Mouse (Mus musculus): ENCODE measurements around the gene Tulp1. TPM values are rescaled to one million over a fixed set of nuclear protein-coding genes. Genes with fewer than 3 reads are reported as not detected.
A peak's percentile ranks its signal among the peaks of the same experiment; 100 is the strongest.
"Not testable (repeated sequence)": the region's sequence is repeated elsewhere in the genome, so short reads cannot be mapped to it uniquely, and the experiment has no call there.

The Tulp1 gene
- polyA plus RNA-seq, 1 experiment: 0.12 TPM

- H3K27ac ChIP-seq (ENCODE audit: control insufficient read depth, insufficient read depth, low read depth, low read length): no peak overlapping the region
- H3K4me3 ChIP-seq (ENCODE audit: control insufficient read depth, low read depth, low read length): no peak overlapping the region
- peaks cover 9% of the 10 kb centered on the region for H3K4me1 ChIP-seq (ENCODE audit: control insufficient read depth, insufficient read depth, low read length)
- no peaks in the 10 kb centered on the region for H3K27me3 ChIP-seq (ENCODE audit: control insufficient read depth, insufficient read depth, low read length)
- peaks cover 1% of the 10 kb centered on the region; the same call in 1 of the 2 replicates for H3K36me3 ChIP-seq (ENCODE audit: control insufficient read depth, insufficient read depth, low read length)
- TF ChIP-seq CTCF (IDR thresholded peaks at IDR 0.05; ENCODE audit: control insufficient read depth, insufficient read depth, insufficient replicate concordance, low read depth, low read length) (no peak), POLR2A (IDR thresholded peaks at IDR 0.05; ENCODE audit: control insufficient read depth, low read depth, low read length) (no peak)
These were observed 29.8 kb downstream of the Tulp1 start for GRCm38 (mm10) chr17:28335267-28335666.

- peaks cover 1% of the 10 kb centered on the region for H3K36me3 ChIP-seq (ENCODE audit: control insufficient read depth, insufficient read depth, low read length)
- TF ChIP-seq CTCF (IDR thresholded peaks at IDR 0.05; ENCODE audit: control insufficient read depth, insufficient read depth, insufficient replicate concordance, low read depth, low read length) (no peak), POLR2A (IDR thresholded peaks at IDR 0.05; ENCODE audit: control insufficient read depth, low read depth, low read length) (no peak)
- peak overlapping the region; percentile 0; the same call in 1 of the 2 replicates for H3K4me3 ChIP-seq (ENCODE audit: control insufficient read depth, low read depth, low read length)
- no peaks in the 10 kb centered on the region for H3K27me3 ChIP-seq (ENCODE audit: control insufficient read depth, insufficient read depth, low read length)
- peaks cover 14% of the 10 kb centered on the region for H3K4me1 ChIP-seq (ENCODE audit: control insufficient read depth, insufficient read depth, low read length)
- no peak overlapping the region for H3K27ac ChIP-seq (ENCODE audit: control insufficient read depth, insufficient read depth, low read depth, low read length)
These were observed 32.0 kb downstream of the Tulp1 start for GRCm38 (mm10) chr17:28332915-28333546.

- Histone ChIP-seq H3K4me3 (ENCODE audit: control insufficient read depth, low read depth, low read length) (no peak overlapping the region), H3K27ac (ENCODE audit: control insufficient read depth, insufficient read depth, low read depth, low read length) (no peak overlapping the region), H3K36me3 (ENCODE audit: control insufficient read depth, insufficient read depth, low read length) (peaks cover 1% of the 10 kb centered on the region), H3K27me3 (ENCODE audit: control insufficient read depth, insufficient read depth, low read length) (no peaks in the 10 kb centered on the region), H3K4me1 (ENCODE audit: control insufficient read depth, insufficient read depth, low read length) (peaks cover 21% of the 10 kb centered on the region)
- TF ChIP-seq CTCF (IDR thresholded peaks at IDR 0.05; ENCODE audit: control insufficient read depth, insufficient read depth, insufficient replicate concordance, low read depth, low read length) (no peak), POLR2A (IDR thresholded peaks at IDR 0.05; ENCODE audit: control insufficient read depth, low read depth, low read length) (no peak)
These were observed 32.7 kb downstream of the Tulp1 start for GRCm38 (mm10) chr17:28332113-28332914.

- H3K27me3 ChIP-seq (ENCODE audit: control insufficient read depth, insufficient read depth, low read length): no peaks in the 10 kb centered on the region
- TF ChIP-seq CTCF (IDR thresholded peaks at IDR 0.05; ENCODE audit: control insufficient read depth, insufficient read depth, insufficient replicate concordance, low read depth, low read length) (no peak), POLR2A (IDR thresholded peaks at IDR 0.05; ENCODE audit: control insufficient read depth, low read depth, low read length) (no peak)
- peaks cover 23% of the 10 kb centered on the region for H3K4me1 ChIP-seq (ENCODE audit: control insufficient read depth, insufficient read depth, low read length)
- no peak overlapping the region for H3K4me3 ChIP-seq (ENCODE audit: control insufficient read depth, low read depth, low read length)
- peaks cover 1% of the 10 kb centered on the region for H3K36me3 ChIP-seq (ENCODE audit: control insufficient read depth, insufficient read depth, low read length)
- no peak overlapping the region for H3K27ac ChIP-seq (ENCODE audit: control insufficient read depth, insufficient read depth, low read depth, low read length)
These were observed 33.5 kb downstream of the Tulp1 start for GRCm38 (mm10) chr17:28331241-28332112.

GRCm38 (mm10) chr17:28330590-28330989 is 34.4 kb downstream of the Tulp1 start:
- H3K4me1 ChIP-seq (ENCODE audit: control insufficient read depth, insufficient read depth, low read length): peaks cover 23% of the 10 kb centered on the region
- H3K27me3 ChIP-seq (ENCODE audit: control insufficient read depth, insufficient read depth, low read length); H3K27ac ChIP-seq (ENCODE audit: control insufficient read depth, insufficient read depth, low read depth, low read length); H3K4me3 ChIP-seq (ENCODE audit: control insufficient read depth, low read depth, low read length); H3K36me3 ChIP-seq (ENCODE audit: control insufficient read depth, insufficient read depth, low read length): not testable (repeated sequence)

GRCm38 (mm10) chr17:28330232-28330546 is 34.8 kb downstream of the Tulp1 start:
- TF ChIP-seq POLR2A (IDR thresholded peaks at IDR 0.05; ENCODE audit: control insufficient read depth, low read depth, low read length): no peak
- TF ChIP-seq CTCF (IDR thresholded peaks at IDR 0.05; ENCODE audit: control insufficient read depth, insufficient read depth, insufficient replicate concordance, low read depth, low read length): no peak
- no peak overlapping the region for H3K4me3 ChIP-seq (ENCODE audit: control insufficient read depth, low read depth, low read length)
- H3K27ac ChIP-seq (ENCODE audit: control insufficient read depth, insufficient read depth, low read depth, low read length): no peak overlapping the region
- H3K36me3 ChIP-seq (ENCODE audit: control insufficient read depth, insufficient read depth, low read length): peaks cover 1% of the 10 kb centered on the region
- H3K4me1 ChIP-seq (ENCODE audit: control insufficient read depth, insufficient read depth, low read length): peaks cover 23% of the 10 kb centered on the region
- H3K27me3 ChIP-seq (ENCODE audit: control insufficient read depth, insufficient read depth, low read length): no peaks in the 10 kb centered on the region
